In the genomic region with DNA sequence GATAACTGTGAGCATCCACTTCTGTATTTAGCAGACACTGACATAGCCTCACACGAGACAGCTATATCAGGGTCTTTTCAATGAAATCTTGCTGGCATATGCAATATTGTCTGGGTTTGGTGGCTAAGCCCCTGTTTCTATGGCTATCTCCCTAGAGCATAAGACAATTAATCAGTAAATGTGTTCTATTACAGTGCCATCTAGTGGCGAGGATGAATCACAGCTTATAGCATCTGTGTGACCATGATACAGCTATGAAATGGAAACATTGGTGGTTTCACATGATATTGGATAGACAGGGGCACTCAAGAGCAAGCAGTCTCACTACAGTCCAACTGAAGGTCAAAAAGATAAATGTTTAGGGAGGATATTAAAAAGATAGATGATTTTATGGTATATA, we compare ENCODE assay signal across 12 mouse cellular contexts.
A peak's percentile ranks its signal among the peaks of the same experiment; 100 is the strongest.
DNase-seq lines count a peak whose midpoint lies in the region; ATAC-seq and TF ChIP-seq lines count a peak whose summit lies in the region.
"Had no signal": no experiment of that assay in that cellular context is flagged by ENCODE, and none has a peak within 500 bp of the region (broad histone marks: within the 10 kb centered on the region; RNA-seq: fewer than 3 reads in every experiment).

No protein-coding gene starts in this region.

- H3K4me1 ChIP-seq in E14TG2a.4 (replicated peaks; ENCODE audit: low read depth, low read length) = no peaks in the 10 kb centered on the region
- H3K4me1 ChIP-seq: forebrain, embryonic 12.5 days; heart, embryonic 12.5 days had no signal

- peak; percentile 42 for TF ChIP-seq CTCF in E14TG2a.4 (conservative IDR thresholded peaks at IDR 0.05; ENCODE audit: low read length)

- no peaks in the 10 kb centered on the region for H3K27me3 ChIP-seq in E14TG2a.4 (ENCODE audit: insufficient read depth, low read length)
- H3K27me3 ChIP-seq: forebrain, embryonic 12.5 days; heart, embryonic 12.5 days had no signal

- no peak for ATAC-seq in frontal cortex, adult (ENCODE audit: low TSS enrichment)

- peaks cover 35% of the 10 kb centered on the region for H3K9me3 ChIP-seq in E14TG2a.4 (ENCODE audit: low read length)
- H3K9me3 ChIP-seq: forebrain, embryonic 12.5 days had no signal

- peak; percentile 23 for DNase-seq in kidney, adult 9 months
- DNase-seq in kidney, postnatal 4 days = no peak
- DNase-seq in A20 (ENCODE audit: low read depth, low spot score) = peak; percentile 12
- peak; percentile 2 for DNase-seq in embryo, embryonic 11.5 days (ENCODE audit: low read depth, low spot score)
- DNase-seq in spleen, postnatal 10 days (ENCODE audit: low spot score in 2 of 2) = no peak
- DNase-seq in frontal cortex, postnatal 25 days (ENCODE audit: low spot score in 2 of 2) = no peak
- DNase-seq: cerebellum, adult 8-10 months; lung, postnatal 10 days had no signal

- H3K36me3 ChIP-seq in E14TG2a.4 (ENCODE audit: insufficient read depth, low read length) = no peaks in the 10 kb centered on the region
- H3K36me3 ChIP-seq: forebrain, embryonic 12.5 days; heart, embryonic 12.5 days had no signal

- H3K4me3 ChIP-seq in E14TG2a.4 (replicated peaks; ENCODE audit: low read length) = no peak overlapping the region
- H3K4me3 ChIP-seq: forebrain, embryonic 12.5 days; heart, embryonic 12.5 days had no signal

Comparison
In these comparisons a context has a peak if more than half of its experiments do, and no peak if none do; other contexts are left out.
1. DNase-seq: peak in kidney, adult 9 months (single experiment), A20 (single experiment) and embryo, embryonic 11.5 days (single experiment); none in kidney, postnatal 4 days (0 of 2), spleen, postnatal 10 days (0 of 2) and frontal cortex, postnatal 25 days (0 of 2).